Mouse (Mus musculus) adrenal gland, adult (tissue): ENCODE measurements at regions not wholly inside any gene's neighbourhood (a gene's known extent, or its start where the extent isn't known, plus 50 kb on each side); places are given as distances from the start of the nearest gene placed in this dataset.

ENCODE experiments used
- DNase-seq, 2 experiments: peaks; one replicate each; pipeline ENCODE4 v3.0.0; 2022 to 2023; ENCODE audit warnings: low spot score in 1 of 2; ENCODE audit not compliant: inconsistent age in 2 of 2

DNA sequence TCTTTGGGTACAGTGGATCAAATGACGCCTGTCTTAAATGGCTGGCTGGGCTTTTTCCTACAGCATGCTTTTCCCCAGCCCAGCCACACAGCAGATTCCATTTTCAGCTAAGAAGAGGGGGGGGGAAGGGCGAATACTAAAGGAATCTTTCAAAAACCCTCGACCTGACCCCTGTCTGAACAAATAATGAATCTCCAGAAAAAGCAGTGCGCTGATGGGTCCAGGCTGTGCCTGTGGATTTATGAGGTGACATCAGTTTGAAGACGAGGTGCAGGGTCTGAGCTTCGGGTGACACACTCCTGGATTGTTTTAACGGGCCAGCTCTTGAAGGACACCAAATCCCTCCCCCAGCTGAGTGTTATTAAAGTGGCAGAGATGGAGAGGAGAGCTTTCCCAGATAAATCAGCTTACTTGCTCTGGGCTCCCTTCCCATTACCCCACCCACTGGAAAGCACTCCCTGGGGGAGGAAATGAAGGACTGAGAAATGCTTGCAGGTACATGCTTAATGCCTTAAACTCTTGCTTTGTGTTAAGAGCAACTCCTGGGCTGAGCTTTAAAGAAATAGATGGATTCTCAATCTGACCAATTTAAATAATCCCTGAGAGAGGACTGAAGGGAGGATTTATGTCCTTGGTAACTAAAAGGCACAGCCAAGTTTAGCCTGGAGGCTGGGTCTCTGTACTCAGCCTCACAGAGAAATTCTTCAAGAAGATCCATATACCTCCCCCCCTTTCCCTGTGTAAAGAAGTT is 348.0 kb upstream of the Tnp1 start:
- DNase-seq, result peak; percentile 17 to 81

- DNase-seq, result peak; percentile 65 to 92
Measured at GRCm38 (mm10) chr1:73362122-73362521, 346.4 kb upstream of the Tnp1 start.

DNA sequence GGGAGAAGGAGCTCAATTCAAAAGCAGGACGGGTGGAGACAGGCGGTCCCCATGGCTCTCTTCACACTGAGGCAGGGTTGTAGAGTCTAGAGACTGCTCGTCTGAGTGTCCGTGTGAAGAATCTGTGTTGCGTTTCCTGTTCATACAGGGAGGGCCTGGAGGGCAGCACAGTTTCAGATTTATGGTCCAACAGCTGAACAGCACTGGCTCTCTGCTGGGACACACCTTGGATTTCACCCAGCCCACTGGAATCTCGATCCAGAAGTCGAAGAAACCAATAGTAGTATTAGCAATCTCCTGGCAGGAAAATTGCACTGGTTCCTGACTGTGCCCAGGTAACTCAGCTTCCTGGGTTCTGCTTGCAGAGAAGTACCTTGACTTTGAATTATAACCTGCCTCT is 345.6 kb upstream of the Tnp1 start:
- DNase-seq, result no peak

DNA sequence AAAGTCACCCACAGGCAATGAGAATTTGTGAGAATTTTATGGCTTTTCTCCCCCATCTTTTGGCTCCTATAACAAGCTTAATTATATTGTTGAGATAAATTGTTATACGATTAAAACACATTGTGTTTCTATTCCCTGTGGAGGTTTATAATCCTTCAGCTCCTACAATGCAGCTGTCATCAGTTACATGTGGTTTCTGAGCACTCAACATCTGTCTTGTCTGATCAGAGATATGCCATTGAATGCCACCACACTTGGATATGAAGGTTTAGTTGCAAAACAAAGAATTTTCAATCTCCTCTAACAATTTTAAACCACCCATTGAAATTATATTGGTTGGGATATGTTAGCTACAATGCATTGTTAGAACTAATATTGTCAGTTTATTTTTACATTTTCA is 338.7 kb upstream of the Tnp1 start:
- no peak for DNase-seq

DNA sequence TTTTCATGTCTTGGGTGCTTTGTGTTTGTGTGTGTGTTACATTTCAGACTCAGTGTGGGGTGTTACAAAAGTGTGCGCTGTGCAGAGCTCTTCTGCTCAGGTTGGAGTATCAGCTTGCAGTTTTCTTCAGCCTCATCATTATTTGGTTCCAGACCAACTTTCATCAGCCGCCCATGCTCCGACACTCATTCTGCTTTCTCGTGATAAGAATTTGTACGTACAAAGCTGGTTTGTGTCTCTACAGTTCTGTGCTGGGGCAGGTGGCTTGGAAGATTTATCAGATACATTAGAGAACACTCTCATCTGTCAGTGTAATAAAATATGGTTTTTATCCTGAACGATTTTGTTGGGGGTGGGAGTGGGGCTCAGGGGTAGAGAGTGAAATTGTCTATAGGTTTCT is 332.8 kb upstream of the Tnp1 start:
- DNase-seq, result no peak

DNA sequence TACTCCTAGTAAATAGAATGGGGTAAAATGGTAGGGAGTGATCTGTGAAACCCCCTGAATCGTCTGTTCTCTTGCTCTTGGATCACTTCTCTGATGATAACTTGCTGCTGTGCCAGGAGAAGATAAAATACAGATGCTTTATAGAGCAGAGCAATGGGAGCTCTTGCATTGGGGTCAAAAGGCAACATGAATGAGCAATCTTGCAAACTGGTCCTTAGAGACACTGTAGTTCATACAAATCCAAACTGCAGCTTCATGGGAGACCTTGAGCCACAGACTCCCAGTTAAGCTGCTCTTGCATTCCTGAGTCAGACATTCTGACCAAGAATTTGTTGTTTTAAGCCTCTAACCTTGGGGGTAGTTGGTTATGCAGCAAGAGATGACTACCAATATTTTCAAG is 328.9 kb upstream of the Tnp1 start:
- peak in 1 of 2 experiments; percentile 57 for DNase-seq

GRCm38 (mm10) chr1:73341911-73342310 is 326.2 kb upstream of the Tnp1 start:
- peak in 1 of 2 experiments; percentile 52 for DNase-seq

DNA sequence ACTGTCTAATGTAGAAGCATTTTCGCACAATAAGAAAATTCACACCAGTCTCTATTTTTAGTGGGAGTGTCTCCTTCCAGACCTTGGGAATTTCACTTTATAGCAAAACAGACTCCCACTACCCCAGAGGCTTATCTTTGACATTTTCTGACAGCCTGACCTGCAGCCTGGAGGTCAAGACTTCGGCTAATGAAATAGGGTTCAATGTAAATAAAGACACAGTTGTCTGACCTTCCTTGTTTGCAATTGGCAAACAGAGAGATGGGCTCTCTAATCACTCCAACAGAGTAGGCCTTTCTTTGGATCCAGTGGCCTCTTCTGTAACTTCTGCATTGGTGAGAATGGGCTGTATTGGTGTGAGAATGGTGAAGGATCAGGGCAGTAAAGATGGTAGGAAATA is 321.7 kb upstream of the Tnp1 start:
- no peak for DNase-seq

- DNase-seq, result no peak
Measured at GRCm38 (mm10) chr1:73309556-73309955, 293.8 kb upstream of the Tnp1 start.

DNA sequence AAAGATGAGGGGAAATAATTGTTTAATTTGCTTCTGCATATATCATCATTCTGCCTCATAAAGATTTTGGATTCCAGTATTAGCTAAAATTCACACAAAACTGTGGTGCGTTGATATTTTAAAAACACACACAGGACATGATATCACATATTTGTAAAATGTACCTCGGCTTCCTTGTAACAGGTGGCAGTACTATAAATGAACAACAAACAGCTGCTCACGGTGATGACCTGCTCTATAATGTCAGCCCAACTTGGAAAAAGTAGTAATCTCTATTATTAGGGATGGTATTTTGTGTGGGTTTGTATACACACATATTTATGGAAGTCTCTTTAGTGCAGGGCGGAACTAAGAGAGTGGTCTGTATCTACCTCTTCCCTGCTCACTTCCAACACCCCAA is 292.7 kb upstream of the Tnp1 start:
- no peak for DNase-seq

GRCm38 (mm10) chr1:73307194-73307593 is 291.5 kb upstream of the Tnp1 start:
- no peak for DNase-seq

DNA sequence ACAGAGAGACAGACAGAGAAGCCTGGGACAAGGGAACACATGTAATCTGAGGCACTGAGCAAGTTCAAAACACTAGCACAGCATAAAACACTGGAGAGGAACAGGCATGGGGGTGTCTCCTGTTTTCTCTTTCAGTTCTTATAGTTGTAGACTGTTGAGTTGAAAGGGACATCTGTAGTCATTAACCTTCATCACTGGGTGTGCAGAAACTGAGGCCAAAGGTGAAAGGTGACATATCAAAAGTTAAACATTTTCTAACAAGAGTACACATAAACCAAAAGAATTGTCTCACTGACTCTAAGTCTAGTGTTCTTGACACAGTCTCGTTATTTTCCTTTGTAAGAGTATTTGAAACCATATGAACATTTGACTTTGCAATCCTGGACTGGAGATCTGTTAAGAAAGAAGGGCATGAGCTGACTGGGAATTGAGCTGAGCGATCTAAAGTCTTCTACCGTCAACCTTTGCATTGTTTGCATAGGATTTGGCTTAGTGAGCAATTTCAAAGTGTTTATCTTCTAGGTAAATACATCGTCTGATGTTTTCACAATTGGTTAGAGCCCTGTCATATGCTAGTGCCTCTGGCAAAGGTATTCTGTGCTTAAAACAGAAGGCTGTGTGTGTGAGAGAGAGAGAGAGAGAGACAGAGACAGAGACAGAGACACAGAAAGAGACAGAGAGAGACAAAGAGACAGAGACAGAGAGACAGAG is 284.4 kb upstream of the Tnp1 start:
- no peak for DNase-seq

DNA sequence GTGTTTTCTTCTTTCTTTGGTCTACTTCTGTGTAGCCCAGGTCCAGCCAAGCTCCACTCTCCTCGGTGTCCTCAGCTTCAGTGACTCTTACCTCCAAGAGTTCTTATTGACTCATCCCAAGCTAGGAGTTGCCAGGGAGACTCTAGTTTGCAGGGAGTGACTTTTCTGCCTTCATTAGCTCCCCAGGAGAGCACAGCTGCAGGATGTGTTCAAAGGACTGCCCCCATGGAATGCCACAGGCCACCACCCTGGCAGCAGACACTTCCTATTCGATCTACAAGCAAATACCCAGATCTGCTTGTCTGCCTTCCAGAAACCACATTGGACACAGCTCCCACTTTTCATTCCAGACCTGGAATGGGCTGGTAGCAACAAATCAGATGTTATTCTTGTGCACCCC is 269.6 kb upstream of the Tnp1 start:
- no peak for DNase-seq

DNA sequence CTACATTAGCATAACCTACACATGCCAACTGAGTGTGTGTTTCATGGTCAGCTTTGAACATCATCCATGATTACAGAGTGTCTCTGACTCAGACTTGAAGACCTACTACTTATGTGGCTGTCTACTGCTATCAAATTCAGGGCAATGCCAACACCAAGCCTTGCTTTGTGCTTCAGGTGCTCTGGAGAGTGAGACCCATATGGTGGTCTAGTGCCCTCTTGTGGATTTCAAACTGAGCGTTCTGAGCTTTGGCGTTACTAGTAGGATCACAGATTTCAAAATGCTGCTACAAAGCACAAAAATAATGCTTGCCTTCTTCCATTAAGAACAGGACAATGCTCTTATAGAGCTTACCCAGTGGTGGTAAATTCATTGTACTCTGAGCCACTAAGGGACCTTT is 258.8 kb upstream of the Tnp1 start:
- peak; percentile 40 to 76 for DNase-seq

DNA sequence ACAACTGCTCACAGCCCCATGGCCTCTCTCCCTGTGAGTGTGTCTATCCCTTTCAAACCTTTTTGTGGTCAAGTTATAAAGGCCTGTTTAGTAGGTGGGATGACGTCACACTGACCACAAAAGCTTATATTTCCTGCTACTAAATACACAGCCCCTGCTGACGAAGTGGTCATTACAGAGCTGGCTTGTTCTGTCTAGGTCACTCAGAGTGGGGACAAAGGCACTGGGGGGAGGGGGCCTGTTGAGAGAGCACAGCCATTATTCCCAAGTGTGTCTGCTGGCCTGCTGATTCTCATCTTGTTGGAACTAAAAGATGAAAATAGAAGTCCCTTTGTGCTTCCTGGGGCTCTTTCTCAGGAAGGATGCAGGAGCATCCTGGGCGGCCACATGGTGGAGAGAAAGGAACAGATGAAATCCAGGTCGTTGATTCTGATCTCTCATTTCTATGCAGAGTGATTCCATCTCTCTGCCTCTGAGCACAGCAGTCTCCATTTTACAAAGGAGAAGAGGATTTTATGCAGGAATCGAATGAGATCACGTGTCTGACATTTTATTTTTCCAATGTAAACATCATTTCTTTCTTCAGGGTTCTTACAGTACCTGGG is 255.2 kb upstream of the Tnp1 start:
- no peak for DNase-seq

DNA sequence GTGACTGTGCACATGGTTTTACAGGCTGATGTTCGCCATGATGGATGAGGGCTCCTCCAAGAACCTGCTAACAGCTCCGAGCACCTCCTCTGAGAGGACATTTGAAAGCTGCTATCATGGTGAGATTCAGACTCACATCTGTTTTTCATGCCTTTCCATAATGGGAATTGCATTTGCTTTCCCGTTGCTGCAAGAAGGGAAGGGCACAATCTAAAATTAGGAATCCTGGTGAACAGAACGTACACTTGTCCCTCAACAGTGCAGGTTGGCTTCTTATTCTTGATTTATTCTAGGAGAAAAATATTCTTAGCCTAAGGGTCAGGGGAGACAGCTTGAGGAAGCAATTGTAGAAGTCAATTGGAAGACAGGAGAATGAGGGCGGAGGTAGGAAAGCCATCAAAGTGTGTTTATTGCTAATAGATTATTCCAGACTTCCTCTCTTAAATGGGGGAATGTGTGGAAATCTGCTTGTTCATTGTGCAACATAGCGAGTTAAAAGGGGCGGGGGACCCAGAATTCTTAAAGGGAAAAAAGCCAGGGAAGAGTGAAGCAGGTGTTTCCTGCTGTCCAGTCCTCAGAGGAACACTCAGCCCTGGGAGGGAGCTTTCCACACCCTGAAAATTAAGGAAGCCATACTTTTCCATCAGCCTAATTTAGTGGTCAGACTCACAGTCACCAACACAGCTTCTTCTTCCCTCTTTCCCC is 253.5 kb upstream of the Tnp1 start:
- DNase-seq, result no peak

- DNase-seq, result no peak
Measured at GRCm38 (mm10) chr1:73265009-73265408, 249.3 kb upstream of the Tnp1 start.

DNA sequence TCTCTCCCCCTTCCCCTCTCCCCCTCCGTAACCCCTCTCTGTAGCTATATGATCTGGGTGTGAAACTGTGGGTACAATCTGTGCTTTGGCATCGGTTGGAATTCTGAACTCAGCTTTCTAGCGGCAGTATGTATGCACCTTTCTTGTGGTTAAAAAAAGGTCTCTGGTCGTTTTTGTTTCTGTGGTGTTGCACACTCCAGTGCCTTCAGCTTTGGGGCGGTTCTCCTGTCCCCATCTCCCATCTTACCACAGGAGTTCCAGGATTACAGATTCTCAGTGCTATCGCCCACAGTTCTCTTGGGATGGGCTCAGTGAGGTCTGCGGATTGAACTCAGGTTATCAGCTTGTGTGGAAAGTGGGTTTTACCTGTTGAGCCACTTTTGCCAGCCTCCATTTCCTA is 248.5 kb upstream of the Tnp1 start:
- no peak for DNase-seq

DNA sequence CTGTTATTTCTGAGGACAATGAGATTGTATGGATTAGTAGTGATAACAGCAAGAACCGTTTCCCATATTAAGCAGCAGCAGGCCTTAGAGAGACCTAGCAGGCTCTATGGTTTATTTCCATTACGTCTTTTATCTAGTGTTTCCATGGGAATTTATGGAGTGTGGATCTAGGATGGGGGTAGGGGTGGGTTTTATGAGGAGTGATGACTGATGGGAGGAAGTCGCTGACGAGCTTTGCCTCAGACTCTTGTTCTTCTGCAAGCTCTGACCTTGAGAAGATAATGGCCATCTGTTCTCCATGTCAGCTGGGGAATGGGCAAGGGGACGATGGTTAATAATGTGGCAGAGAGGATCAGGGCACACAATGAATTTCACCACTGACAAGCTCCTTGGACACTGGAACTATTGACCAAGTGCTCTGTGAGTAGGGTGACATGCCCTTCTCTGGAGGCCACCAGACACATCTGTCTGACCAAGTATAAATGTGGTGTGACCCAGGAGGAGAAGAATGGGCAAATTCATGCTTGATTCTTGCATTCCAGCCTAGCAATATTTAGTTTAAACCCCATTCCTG is 243.9 kb upstream of the Tnp1 start:
- DNase-seq, result no peak

DNA sequence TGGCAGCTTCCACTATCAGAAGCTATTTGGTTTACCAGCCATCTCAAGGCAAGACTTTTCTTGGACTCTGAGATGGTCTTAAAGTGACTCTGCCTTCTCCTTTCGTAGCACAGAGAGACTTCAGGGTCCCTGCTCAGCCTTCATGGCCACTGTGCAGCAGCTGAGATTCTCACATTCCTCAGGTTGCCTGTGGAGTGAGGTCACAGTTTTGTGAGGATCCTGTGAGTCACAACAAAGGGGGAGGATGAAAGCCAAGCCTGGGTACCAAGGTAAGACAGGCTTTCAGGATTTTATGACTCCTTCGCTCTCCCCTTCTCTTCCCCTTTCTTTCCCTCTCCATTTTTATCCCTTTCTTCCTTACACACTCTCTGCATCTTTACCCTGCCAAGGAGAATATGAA is 241.6 kb upstream of the Tnp1 start:
- no peak for DNase-seq

DNA sequence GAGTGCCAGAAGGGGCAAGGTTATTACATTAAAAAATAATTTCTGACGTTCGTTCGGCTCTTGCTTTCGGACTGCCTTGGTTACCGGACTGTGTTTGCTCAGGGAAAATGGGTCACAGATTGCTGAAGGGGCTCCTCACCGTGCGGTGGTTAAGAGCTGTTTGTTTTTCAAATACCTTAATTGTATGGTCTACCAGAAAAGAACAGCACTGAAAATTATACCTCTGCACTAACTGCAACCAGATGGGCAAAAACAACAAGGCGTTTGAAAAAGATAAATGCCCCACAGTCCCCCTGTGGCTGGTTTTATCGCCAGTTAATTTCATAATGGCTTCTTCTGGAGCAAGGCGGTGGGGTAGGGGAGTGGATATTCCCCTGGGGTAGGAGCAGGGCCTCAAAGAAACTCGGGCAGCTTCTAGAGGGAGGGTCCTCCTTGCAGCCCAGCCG is 236.2 kb upstream of the Tnp1 start:
- DNase-seq, result no peak
